Mouse (Mus musculus): ENCODE measurements around the gene Pnpla7. TPM values are rescaled to one million over a fixed set of nuclear protein-coding genes. Genes with fewer than 3 reads are reported as not detected.
"Not testable (repeated sequence)": the region's sequence is repeated elsewhere in the genome, so short reads cannot be mapped to it uniquely, and the experiment has no call there.

Pnpla7 gene
- polyA plus RNA-seq, 1 experiment from 2014 or later: 13.2 TPM

GRCm38 (mm10) chr2:24942092-24942491, 33.7 kb upstream of the Pnpla7 start:
- no peak for ATAC-seq (replicated peaks; ENCODE audit: extremely low read depth, insufficient read depth, low FRiP score)
- no peak overlapping the region for H3K4me3 ChIP-seq (ENCODE audit: low read length)
- H3K4me1 ChIP-seq (ENCODE audit: control insufficient read depth, insufficient read depth, low read length): no peaks in the 10 kb centered on the region
- H3K9ac ChIP-seq (ENCODE audit: low read length): no peak overlapping the region
- H3K36me3 ChIP-seq (ENCODE audit: control insufficient read depth, insufficient read depth): no peaks in the 10 kb centered on the region
- H3K4me2 ChIP-seq (ENCODE audit: low read depth, low read length): no peak overlapping the region
- WGBS: 63% methylated on average over 4 of the region's 4 CpGs
- H3K27ac ChIP-seq (ENCODE audit: low read length): no peak overlapping the region
- H3K27me3 ChIP-seq (ENCODE audit: control insufficient read depth, insufficient read depth, low read length): no peaks in the 10 kb centered on the region
- H3K9me3 ChIP-seq (replicated peaks; ENCODE audit: control insufficient read depth, low read length): no peaks in the 10 kb centered on the region

- H3K4me1 ChIP-seq (ENCODE audit: control insufficient read depth, insufficient read depth, low read length); H3K36me3 ChIP-seq (ENCODE audit: control insufficient read depth, insufficient read depth); H3K9ac ChIP-seq (ENCODE audit: low read length); ATAC-seq (replicated peaks; ENCODE audit: extremely low read depth, insufficient read depth, low FRiP score); H3K9me3 ChIP-seq (replicated peaks; ENCODE audit: control insufficient read depth, low read length); H3K27me3 ChIP-seq (ENCODE audit: control insufficient read depth, insufficient read depth, low read length); H3K4me2 ChIP-seq (ENCODE audit: low read depth, low read length); H3K27ac ChIP-seq (ENCODE audit: low read length); H3K4me3 ChIP-seq (ENCODE audit: low read length): not testable (repeated sequence)
- 41% methylated on average over 2 of the region's 2 CpGs for WGBS
Observed at GRCm38 (mm10) chr2:24944304-24944703, 31.5 kb upstream of the Pnpla7 start.

- Histone ChIP-seq H3K4me3 (ENCODE audit: low read length) (peak within 1 kb of the TSS; percentile 89), H3K27me3 (ENCODE audit: control insufficient read depth, insufficient read depth, low read length) (peaks cover 3% of the 10 kb centered on the region; the same call in 1 of the 2 replicates), H3K4me2 (ENCODE audit: low read depth, low read length) (peak within 1 kb of the TSS; percentile 87), H3K27ac (ENCODE audit: low read length) (peak within 1 kb of the TSS; percentile 21; the same call in 1 of the 2 replicates), H3K9me3 (replicated peaks; ENCODE audit: control insufficient read depth, low read length) (no peaks in the 10 kb centered on the region), H3K9ac (ENCODE audit: low read length) (peak within 1 kb of the TSS; percentile 87), H3K36me3 (ENCODE audit: control insufficient read depth, insufficient read depth) (peaks cover 19% of the 10 kb centered on the region), H3K4me1 (ENCODE audit: control insufficient read depth, insufficient read depth, low read length) (peaks cover 12% of the 10 kb centered on the region)
- WGBS: under 1% methylated on average over 102 of the region's 108 CpGs
- peak; percentile 99 for ATAC-seq (replicated peaks; ENCODE audit: extremely low read depth, insufficient read depth, low FRiP score)
Observed at GRCm38 (mm10) chr2:24949421-24950188, 26.2 kb upstream of the Pnpla7 start, which contains the start of gene Zmynd19. Gene Zmynd19, plus strand, starts transcription at chr2:24949792.

- Histone ChIP-seq H3K27ac (ENCODE audit: low read length) (0 out of 2 replicates have a peak overlapping the region, but pooled peaks have one; percentile 21), H3K27me3 (ENCODE audit: control insufficient read depth, insufficient read depth, low read length) (peaks cover 3% of the 10 kb centered on the region; the same call in 1 of the 2 replicates), H3K9ac (ENCODE audit: low read length) (peak overlapping the region; percentile 87), H3K36me3 (ENCODE audit: control insufficient read depth, insufficient read depth) (peaks cover 22% of the 10 kb centered on the region), H3K4me2 (ENCODE audit: low read depth, low read length) (peak overlapping the region; percentile 83), H3K9me3 (replicated peaks; ENCODE audit: control insufficient read depth, low read length) (no peaks in the 10 kb centered on the region), H3K4me1 (ENCODE audit: control insufficient read depth, insufficient read depth, low read length) (peaks cover 12% of the 10 kb centered on the region), H3K4me3 (ENCODE audit: low read length) (peak overlapping the region; percentile 89)
- whole genome bisulfite sequencing: under 1% methylated on average over 30 of the region's 31 CpGs
- ATAC-seq (replicated peaks; ENCODE audit: extremely low read depth, insufficient read depth, low FRiP score): no peak; the same call in 1 of the 2 replicates
Observed at GRCm38 (mm10) chr2:24950189-24950535, 25.7 kb upstream of the Pnpla7 start.

GRCm38 (mm10) chr2:24952537-24953055, 23.2 kb upstream of the Pnpla7 start:
- H3K4me3 ChIP-seq (ENCODE audit: low read length): no peak overlapping the region
- no peaks in the 10 kb centered on the region for H3K9me3 ChIP-seq (replicated peaks; ENCODE audit: control insufficient read depth, low read length)
- H3K36me3 ChIP-seq (ENCODE audit: control insufficient read depth, insufficient read depth): peaks cover 28% of the 10 kb centered on the region
- no peak overlapping the region for H3K4me2 ChIP-seq (ENCODE audit: low read depth, low read length)
- no peak for ATAC-seq (replicated peaks; ENCODE audit: extremely low read depth, insufficient read depth, low FRiP score)
- WGBS: 76% methylated on average over 4 of the region's 4 CpGs
- H3K27me3 ChIP-seq (ENCODE audit: control insufficient read depth, insufficient read depth, low read length): peaks cover 3% of the 10 kb centered on the region; the same call in 1 of the 2 replicates
- H3K9ac ChIP-seq (ENCODE audit: low read length): no peak overlapping the region
- peaks cover 12% of the 10 kb centered on the region for H3K4me1 ChIP-seq (ENCODE audit: control insufficient read depth, insufficient read depth, low read length)
- no peak overlapping the region for H3K27ac ChIP-seq (ENCODE audit: low read length)

- Histone ChIP-seq H3K9ac (ENCODE audit: low read length) (no peak overlapping the region), H3K4me3 (ENCODE audit: low read length) (no peak overlapping the region), H3K4me2 (ENCODE audit: low read depth, low read length) (no peak overlapping the region), H3K9me3 (replicated peaks; ENCODE audit: control insufficient read depth, low read length) (no peaks in the 10 kb centered on the region), H3K27ac (ENCODE audit: low read length) (no peak overlapping the region), H3K36me3 (ENCODE audit: control insufficient read depth, insufficient read depth) (peaks cover 25% of the 10 kb centered on the region), H3K4me1 (ENCODE audit: control insufficient read depth, insufficient read depth, low read length) (peaks cover 6% of the 10 kb centered on the region), H3K27me3 (ENCODE audit: control insufficient read depth, insufficient read depth, low read length) (no peaks in the 10 kb centered on the region)
- WGBS: 34% methylated on average over 3 of the region's 3 CpGs
- no peak for ATAC-seq (replicated peaks; ENCODE audit: extremely low read depth, insufficient read depth, low FRiP score)
Observed at GRCm38 (mm10) chr2:24960910-24961309, 14.9 kb upstream of the Pnpla7 start.

GRCm38 (mm10) chr2:24962304-24963000, 13.4 kb upstream of the Pnpla7 start, which contains the start of gene Dph7:
Gene Dph7, plus strand, starts transcription at chr2:24962400.
- Histone ChIP-seq H3K36me3 (ENCODE audit: control insufficient read depth, insufficient read depth) (peaks cover 33% of the 10 kb centered on the region), H3K27ac (ENCODE audit: low read length) (peak within 1 kb of the TSS; percentile 47)
- WGBS: under 1% methylated on average over 28 of the region's 28 CpGs

GRCm38 (mm10) chr2:24970386-24970785, 5.4 kb upstream of the Pnpla7 start:
- no peaks in the 10 kb centered on the region for H3K27me3 ChIP-seq (ENCODE audit: control insufficient read depth, insufficient read depth, low read length)
- no peak overlapping the region for H3K9ac ChIP-seq (ENCODE audit: low read length)
- no peaks in the 10 kb centered on the region for H3K9me3 ChIP-seq (replicated peaks; ENCODE audit: control insufficient read depth, low read length)
- H3K4me1 ChIP-seq (ENCODE audit: control insufficient read depth, insufficient read depth, low read length): peaks cover 10% of the 10 kb centered on the region
- H3K36me3 ChIP-seq (ENCODE audit: control insufficient read depth, insufficient read depth): peaks cover 53% of the 10 kb centered on the region
- H3K4me3 ChIP-seq (ENCODE audit: low read length): no peak overlapping the region
- no peak for ATAC-seq (replicated peaks; ENCODE audit: extremely low read depth, insufficient read depth, low FRiP score)
- WGBS: 81% methylated on average over 4 of the region's 4 CpGs
- no peak overlapping the region for H3K4me2 ChIP-seq (ENCODE audit: low read depth, low read length)
- H3K27ac ChIP-seq (ENCODE audit: low read length): no peak overlapping the region

More at GRCm38 (mm10) chr2:24962304-24963000, 13.4 kb upstream of the Pnpla7 start, which contains the start of gene Dph7:
- H3K4me3 ChIP-seq (ENCODE audit: low read length): peak within 1 kb of the TSS; percentile 94
- H3K4me1 ChIP-seq (ENCODE audit: control insufficient read depth, insufficient read depth, low read length): peaks cover 6% of the 10 kb centered on the region
- H3K4me2 ChIP-seq (ENCODE audit: low read depth, low read length): peak within 1 kb of the TSS; percentile 72
- no peaks in the 10 kb centered on the region for H3K27me3 ChIP-seq (ENCODE audit: control insufficient read depth, insufficient read depth, low read length)
- peak; percentile 78 for ATAC-seq (replicated peaks; ENCODE audit: extremely low read depth, insufficient read depth, low FRiP score)
- no peaks in the 10 kb centered on the region for H3K9me3 ChIP-seq (replicated peaks; ENCODE audit: control insufficient read depth, low read length)
- H3K9ac ChIP-seq (ENCODE audit: low read length): peak within 1 kb of the TSS; percentile 88

Measured in heart, embryonic 16.5 days (tissue).